1 mouse cellular context compared by ENCODE assay signal in the genomic region with DNA sequence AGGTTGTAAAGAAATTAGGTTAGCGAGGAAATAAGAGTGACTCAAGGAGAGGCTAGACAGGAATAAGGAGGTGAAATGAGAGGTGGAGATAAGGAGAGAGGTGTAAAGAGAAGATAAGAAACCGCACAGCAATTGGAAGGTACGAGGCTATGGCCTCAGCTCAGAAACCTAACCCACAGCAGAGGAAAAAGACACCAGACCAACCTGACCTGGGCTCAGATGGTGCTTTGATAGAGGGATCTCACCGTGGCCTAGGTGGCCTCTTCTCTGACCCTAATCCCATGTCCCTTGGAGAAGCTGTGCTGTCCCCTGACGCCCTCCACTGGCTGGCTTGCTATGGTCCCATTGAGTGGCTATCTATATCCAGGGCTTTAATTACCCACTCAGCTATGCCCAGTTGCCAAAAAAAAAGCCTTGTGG.
TF ChIP-seq lines count a peak whose summit lies in the region.

No protein-coding gene starts in this region.

TF ChIP-seq in myocyte, 11 proteins besides CTCF, POLR2A, EP300 and RAD21:
- no peak for TF ChIP-seq SRF (IDR thresholded peaks at IDR 0.05; ENCODE audit: control insufficient read depth, insufficient read length, low read depth)
